Mouse (Mus musculus) gastrocnemius, postnatal 10 days (tissue): ENCODE results near the gene Zfp850. TPM values are rescaled to one million over a fixed set of nuclear protein-coding genes. Genes with fewer than 3 reads are reported as not detected.
"Not testable (repeated sequence)": the region's sequence is repeated elsewhere in the genome, so short reads cannot be mapped to it uniquely, and the experiment has no call there.

Source experiments
- DNase-seq: peaks from one replicate; pipeline ENCODE4 v3.0.0; 2021; ENCODE audit warnings: mixed read lengths
- long read RNA-seq, 2 experiments: library from polyadenylated mRNA; stranded (forward); transcript quantifications; one replicate each; pipeline ENCODE4 v2.0.0; 2021
- total RNA-seq, 2 experiments: library from RNA; stranded (reverse); gene quantifications; 2 replicates each; pipeline ENCODE4 v1.2.3; 2021

The Zfp850 gene
- 1 to 10 TPM in 1 of 2 experiments, under 1 TPM in 1; 0.81 to 1.1 TPM for total RNA-seq
- long read RNA-seq, experiment 1, partial matches to known transcripts = 0 of 1 reads
- long read RNA-seq, experiment 1, other reads (novel, unspliced or antisense) = 1 of 1 reads
- long read RNA-seq, experiment 2 = 0 reads

GRCm38 (mm10) chr7:28013549-28014444, at the start of gene Zfp850:
Zfp850 (minus strand) TSS chr7:28014115.
- DNase-seq = peak; percentile 72

GRCm38 (mm10) chr7:28059972-28060371, 46.1 kb upstream of the Zfp850 start:
- no peak for DNase-seq

- DNase-seq = no peak
Observed at GRCm38 (mm10) chr7:28053046-28053930, 39.4 kb upstream of the Zfp850 start.

- DNase-seq = no peak
Observed at GRCm38 (mm10) chr7:28050584-28050983, 36.7 kb upstream of the Zfp850 start.

GRCm38 (mm10) chr7:28049476-28050409, 35.8 kb upstream of the Zfp850 start, which contains the start of gene Psmc4:
Psmc4 (minus strand) TSS chr7:28050101.
- peak; percentile 99 for DNase-seq

GRCm38 (mm10) chr7:28044524-28044923, 30.6 kb upstream of the Zfp850 start:
- no peak for DNase-seq

- DNase-seq = no peak
Observed at GRCm38 (mm10) chr7:28014445-28014810, 513 bp upstream of the Zfp850 start.

- DNase-seq = no peak
Observed at GRCm38 (mm10) chr7:28010271-28010670, 3.6 kb downstream of the Zfp850 start.

- DNase-seq = no peak
Observed at GRCm38 (mm10) chr7:27982197-27982596, 31.7 kb downstream of the Zfp850 start.

GRCm38 (mm10) chr7:27978683-27979528, 35.0 kb downstream of the Zfp850 start, which contains the start of gene Zfp780b:
Zfp780b (minus strand) TSS chr7:27979171.
- DNase-seq = peak; percentile 72

GRCm38 (mm10) chr7:27949451-27949850, 64.5 kb downstream of the Zfp850 start:
- not testable (repeated sequence) for DNase-seq

GRCm38 (mm10) chr7:27941869-27942268, 72.0 kb downstream of the Zfp850 start:
- peak; percentile 25 for DNase-seq

Other genes with a start within 250 kb of the Zfp850 start
- gene Zfp626, start 206.9 kb downstream of the Zfp850 start, total RNA-seq = 1 to 10 TPM; 5.1 to 5.2 TPM
- 1 to 10 TPM; 2.3 to 2.5 TPM for gene Zfp59, start 175.5 kb downstream of the Zfp850 start, total RNA-seq
- gene Zfp607a, start 156.6 kb downstream of the Zfp850 start, total RNA-seq = 1 to 10 TPM; 2.5 to 3.3 TPM
- 1 to 10 TPM; 5.5 to 6.3 TPM for gene Zfp974, start 84.7 kb downstream of the Zfp850 start, total RNA-seq
- gene Zfp780b, start 34.9 kb downstream of the Zfp850 start, total RNA-seq = 1 to 10 TPM; 7.1 to 7.9 TPM
- 100 to 1,000 TPM; 123 to 124 TPM for gene Psmc4, start 36.0 kb upstream of the Zfp850 start, total RNA-seq
- gene Fcgbp, start 57.1 kb upstream of the Zfp850 start, total RNA-seq = under 1 TPM; 0.05 to 0.07 TPM
- gene 9530053A07Rik, start 115.4 kb upstream of the Zfp850 start, total RNA-seq = not detected
- gene Fbl, start 155.6 kb upstream of the Zfp850 start, total RNA-seq = 10 to 100 TPM; 44.0 to 49.0 TPM
- gene Dyrk1b, start 165.4 kb upstream of the Zfp850 start, total RNA-seq = 100 to 1,000 TPM; 151 to 161 TPM